Mouse (Mus musculus) kidney, postnatal 14 days (tissue): ENCODE data around the gene Msrb1.
"Not testable (repeated sequence)": the region's sequence is repeated elsewhere in the genome, so short reads cannot be mapped to it uniquely, and the experiment has no call there.

Source experiments
- DNase-seq: peaks from one replicate; pipeline ENCODE4 v3.0.0; 2022; ENCODE audit warnings: mixed read lengths

The Msrb1 gene

DNA sequence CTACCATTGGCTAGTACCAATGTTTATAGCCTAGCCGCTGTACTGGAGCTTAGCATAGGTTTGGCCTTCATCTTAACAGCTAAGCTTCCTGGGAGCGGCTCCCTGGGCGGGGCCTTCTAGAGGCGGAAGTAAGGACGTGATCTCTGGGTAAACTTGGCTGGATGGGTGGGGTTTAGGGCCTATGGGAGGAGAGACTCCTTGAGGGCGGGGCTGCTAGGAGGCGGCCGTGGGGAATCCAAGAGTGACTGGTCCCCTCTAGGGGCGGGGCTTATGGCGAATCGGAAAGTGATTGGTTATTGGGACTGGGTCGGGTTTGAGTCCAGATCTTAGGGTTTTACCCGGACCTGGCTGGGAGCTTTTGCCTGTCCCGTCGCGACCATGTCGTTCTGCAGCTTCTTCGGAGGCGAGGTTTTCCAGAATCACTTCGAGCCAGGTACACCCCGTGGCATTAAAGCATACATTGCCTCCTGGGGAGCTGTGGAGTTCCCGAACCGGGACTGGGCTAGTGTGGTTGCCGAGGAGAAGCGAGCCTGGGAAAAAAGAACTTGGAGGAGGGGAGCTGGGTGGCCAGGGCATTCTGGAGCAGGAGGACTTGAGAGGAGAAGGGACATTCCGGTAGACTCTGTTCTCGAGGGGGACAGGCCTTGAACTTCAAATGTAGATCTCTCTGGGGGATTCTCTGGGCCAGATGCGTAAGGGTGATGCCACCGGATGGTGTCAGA is at the start of gene Msrb1:
Gene Msrb1 (plus strand): TSS at position 313 of the 722 bp plus-strand sequence.
- peak; percentile 98 for DNase-seq

DNA sequence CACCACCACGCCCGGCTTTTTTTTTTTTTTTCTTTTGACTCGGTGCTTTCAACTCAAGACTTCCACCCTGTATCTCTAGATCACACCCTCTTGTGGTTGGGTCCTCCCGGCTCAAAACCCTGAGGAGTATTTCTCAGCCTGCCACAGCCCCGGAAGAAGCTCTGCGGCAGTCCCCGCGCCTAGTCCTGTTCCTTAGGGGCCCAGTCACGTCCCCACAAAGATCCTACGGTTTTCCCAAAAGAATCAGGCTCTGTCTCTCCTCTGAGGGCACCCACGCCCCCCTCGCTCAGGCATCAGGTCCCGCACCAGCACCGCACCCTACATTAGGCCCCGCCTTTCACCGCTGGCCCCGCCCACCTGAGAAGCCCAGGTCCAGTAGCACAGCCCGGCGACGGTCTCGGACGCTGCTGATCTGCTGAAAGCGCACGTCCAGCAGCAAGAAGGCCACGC is 49.3 kb upstream of the Msrb1 start:
- DNase-seq: peak; percentile 72

DNA sequence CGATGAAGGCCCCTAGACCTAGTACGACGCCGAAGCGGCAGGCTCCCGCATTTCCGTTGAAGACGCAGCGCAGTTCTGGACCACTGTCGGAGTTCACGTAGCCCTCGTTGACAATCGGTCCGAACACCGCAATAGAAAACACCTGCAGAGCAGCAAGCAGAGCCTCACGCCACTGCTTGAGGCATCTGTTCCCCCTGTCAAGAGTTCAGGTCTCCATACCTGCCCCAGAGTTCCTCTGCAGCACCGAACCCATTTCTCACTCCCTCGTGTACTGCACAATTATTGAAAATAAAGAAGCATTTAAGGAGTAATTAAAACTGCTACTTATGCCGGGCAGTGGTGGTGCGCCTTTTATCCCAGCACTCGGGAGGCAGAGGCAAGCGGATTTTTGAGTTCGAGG is 48.8 kb upstream of the Msrb1 start:
- no peak for DNase-seq

DNA sequence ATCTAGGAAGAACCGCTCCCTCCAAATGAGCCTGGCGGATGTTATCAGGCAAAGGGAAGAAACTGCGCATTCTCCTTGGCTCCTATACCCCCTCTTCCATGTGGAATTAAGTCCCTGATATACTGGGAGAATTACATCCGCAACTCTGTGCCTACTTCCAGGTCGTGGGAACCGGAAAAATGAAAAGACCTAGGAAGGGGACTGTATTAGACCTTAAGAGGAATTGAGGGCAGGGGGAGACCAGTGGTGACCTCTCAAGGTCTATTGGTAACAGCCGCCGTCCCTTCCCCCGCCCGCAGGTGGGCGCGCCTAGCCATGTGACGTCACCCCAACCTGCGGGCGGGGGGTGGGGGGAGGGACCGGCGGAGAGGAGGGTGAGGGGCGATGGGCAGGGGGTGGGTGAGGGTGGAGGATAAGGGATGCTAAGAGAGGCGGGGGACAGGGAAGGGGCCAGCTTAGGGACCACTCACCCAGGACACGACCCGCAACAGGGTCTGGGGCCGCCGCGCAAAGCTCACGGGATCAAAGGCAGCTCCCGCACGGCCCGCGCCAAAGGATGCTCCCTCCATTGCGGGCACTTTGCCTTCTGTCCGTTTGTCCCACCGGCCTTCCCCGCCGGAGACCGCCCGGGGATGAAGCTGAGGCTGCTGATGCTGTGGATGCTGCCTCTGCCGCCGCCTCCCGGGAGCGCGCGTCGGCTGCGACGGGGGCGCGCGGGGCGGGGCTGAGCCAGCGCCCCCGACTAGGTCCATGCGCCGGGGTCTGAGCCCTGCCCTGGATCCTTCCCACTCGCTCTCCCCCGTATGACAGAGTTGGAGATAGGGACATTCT is 47.0 kb upstream of the Msrb1 start, which contains the start of gene Syngr3:
Gene Syngr3 (minus strand): TSS at position 705 of the 831 bp plus-strand sequence.
- no peak for DNase-seq

DNA sequence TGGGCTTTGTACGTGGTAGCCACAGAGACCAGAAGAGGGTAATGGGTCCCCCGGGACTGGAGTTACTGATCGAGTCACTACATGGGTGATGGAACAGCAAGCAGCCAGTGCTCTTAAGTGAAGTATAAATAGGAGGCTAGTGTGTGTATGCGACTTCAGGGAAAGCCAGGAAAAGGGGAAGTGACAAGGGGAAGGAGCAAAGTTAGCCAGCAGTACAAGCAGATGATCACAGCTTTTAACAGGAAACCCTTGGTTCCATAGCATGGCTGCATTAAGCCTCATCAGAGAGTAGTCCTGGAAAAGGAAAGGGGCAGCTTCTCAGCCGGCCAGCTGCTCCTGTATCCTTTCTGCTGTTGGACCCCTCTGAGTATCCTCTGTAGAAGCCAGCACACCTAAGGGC is 44.1 kb upstream of the Msrb1 start:
- no peak for DNase-seq

DNA sequence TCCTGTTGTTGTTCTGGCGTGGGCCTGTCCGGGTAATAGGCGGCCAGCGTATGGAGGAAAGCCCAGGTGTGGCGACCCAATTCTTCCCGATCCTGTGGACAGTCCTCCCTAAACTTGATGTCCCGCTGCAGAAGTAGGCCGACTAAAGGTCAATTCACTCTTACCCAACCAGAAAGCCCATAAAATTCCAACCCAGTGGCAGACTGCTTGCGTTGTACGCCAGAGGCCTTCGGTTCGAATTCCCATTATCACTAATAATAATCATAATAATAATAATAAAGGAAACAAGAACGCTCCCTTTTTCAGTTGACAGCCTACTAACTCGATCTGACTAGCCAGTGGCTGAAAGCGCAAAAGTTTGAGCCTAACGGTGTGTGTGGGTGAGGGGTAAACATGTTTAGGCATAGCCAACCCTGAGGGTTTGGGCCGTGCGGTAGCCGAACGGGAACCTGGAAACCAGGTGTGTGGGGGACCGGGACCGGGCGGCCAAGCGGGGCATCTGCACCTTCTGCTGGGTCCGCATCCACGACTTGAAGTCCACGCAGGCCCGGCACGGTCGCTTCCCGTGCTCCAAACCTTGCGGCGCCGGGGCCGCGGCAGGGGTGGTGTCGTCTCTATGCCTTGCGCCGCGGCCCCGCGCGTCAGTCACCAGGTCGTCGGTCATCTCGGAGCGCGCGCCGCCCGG is 41.0 kb upstream of the Msrb1 start:
- no peak for DNase-seq

DNA sequence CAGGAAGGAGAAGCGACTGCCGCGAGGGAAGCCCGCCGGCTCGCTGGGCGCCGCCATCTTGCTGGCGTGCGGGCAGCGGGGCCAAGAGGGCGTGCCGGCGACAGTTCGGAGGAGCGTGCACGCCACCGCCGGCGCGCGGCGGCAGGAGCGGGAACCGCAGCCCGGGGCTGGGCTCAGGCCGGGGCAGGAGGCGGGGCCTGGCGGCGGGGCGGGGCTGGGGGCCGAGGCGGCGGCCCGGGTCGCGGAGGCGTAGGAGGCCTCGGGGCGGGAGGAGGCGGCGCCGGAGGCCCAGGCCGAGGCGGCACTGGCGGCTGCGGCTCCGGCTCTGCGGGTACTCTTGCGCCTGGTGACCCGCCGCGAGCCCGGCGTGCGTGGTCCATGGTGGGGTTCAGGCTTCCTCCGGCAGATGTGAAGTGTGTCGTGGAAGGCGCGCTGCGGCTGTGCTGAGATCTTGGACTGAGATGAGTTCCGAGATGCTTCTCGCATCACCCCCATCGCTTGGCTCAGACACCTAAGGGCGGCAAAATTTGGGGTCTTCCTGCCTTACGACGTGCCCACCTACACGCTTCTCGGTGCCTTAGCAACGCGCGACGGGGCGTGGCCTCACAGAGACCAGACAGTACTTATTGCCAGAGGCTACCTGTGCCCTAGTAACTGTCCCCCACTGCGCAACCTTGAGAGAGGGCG is 40.3 kb upstream of the Msrb1 start, which contains the start of the genes Gfer and Noxo1:
Gene Gfer (minus strand): TSS at position 146 of the 687 bp plus-strand sequence.
Gene Noxo1 (plus strand): TSS at position 224 of the 687 bp plus-strand sequence.
- DNase-seq: peak; percentile 94

DNA sequence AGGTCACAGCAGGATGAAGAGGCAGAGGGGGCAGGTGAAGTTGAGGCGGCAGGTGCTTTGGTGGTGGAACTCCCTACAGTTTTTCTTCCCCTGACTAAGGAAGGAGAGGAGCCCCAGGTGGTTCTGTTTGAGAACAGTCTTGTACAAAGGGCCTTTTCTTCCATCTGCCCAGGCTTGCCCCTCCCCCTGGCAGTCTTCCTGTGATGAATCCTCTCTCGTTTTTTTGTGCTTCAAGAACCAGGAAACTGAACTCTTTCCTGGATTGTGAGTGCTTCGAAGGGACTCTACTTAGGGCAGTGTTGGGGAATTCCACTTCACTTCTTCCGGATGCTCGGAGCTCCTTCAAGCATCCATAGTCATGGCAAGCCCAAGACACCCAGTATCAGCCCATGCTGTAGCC is 38.5 kb upstream of the Msrb1 start:
- DNase-seq: no peak

DNA sequence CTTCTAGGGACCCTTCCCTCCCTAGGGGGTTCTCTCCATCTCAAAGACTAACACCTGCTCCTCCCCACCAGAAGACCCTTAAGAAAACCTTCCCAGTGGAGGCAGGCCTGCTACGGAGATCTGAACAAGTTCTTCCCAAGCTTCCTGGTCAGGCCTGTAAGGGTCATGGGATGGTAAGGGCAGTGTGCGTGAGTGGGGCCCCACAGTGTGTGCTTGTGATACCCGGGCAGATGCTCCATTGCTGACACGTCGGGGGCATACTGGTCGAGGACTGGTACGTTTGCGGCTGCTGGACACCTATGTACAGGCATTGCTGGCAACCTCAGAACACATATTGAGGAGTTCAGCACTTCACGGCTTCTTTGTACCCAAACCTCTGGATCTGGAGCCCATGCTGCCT is 37.7 kb upstream of the Msrb1 start:
- no peak for DNase-seq

DNA sequence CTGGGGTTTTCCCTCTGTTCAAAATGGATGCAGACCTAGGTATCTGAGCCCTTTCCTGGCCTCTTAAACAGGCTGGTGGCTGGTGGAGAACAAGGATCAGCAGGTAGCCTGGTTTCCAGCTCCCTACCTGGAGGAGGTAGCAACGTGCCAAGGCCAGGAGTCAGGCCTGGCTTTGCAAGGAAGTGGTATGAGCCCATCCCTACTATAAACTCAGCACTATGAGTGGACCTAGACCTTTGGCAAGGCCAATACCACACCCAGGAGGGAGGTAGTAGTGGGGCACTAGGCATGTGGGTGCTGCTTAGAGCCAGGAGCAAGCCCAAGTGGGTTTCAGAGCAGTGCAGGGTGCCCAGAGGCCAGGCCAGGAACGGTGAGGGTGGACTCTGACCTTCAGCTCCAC is 37.0 kb upstream of the Msrb1 start:
- no peak for DNase-seq

DNA sequence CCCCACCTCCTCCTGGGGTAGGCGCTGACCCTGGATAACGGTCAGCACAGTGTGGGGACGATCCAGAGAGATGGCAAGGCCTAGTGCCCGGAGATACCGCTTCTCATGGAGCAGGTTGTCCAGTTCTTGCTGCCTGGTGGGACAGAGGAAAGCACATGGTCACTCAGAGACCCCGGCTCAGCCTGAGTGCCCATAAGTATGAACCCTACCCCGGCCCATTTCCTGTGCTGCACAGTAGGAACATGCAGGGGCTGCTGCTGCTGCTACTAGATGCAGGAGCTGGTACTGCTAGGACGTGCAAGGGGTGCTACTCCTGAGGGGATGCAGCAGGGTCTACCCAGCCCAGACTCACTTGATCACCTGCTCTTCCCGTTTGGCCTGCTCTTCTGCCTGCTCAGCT is 35.2 kb upstream of the Msrb1 start:
- no peak for DNase-seq

DNA sequence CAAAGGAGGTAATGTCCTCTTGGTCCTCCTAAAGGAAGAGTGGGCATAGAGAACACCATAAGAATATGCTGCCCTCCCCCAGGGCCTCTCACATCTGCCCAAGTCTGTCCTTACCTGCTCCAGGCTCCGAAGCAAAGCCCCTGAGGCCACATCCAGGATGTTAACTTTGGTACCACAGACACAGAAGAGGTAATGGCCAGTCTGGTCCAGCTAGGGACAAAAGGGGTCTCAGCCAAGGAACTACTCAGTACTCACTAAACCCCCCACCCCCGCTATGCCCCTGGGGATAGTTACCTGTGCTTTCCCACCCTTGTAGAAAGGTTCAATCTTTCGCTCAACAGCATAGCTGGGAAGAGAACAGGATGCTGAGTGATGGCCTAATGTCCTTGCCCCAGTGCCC is 30.6 kb upstream of the Msrb1 start:
- no peak for DNase-seq

DNA sequence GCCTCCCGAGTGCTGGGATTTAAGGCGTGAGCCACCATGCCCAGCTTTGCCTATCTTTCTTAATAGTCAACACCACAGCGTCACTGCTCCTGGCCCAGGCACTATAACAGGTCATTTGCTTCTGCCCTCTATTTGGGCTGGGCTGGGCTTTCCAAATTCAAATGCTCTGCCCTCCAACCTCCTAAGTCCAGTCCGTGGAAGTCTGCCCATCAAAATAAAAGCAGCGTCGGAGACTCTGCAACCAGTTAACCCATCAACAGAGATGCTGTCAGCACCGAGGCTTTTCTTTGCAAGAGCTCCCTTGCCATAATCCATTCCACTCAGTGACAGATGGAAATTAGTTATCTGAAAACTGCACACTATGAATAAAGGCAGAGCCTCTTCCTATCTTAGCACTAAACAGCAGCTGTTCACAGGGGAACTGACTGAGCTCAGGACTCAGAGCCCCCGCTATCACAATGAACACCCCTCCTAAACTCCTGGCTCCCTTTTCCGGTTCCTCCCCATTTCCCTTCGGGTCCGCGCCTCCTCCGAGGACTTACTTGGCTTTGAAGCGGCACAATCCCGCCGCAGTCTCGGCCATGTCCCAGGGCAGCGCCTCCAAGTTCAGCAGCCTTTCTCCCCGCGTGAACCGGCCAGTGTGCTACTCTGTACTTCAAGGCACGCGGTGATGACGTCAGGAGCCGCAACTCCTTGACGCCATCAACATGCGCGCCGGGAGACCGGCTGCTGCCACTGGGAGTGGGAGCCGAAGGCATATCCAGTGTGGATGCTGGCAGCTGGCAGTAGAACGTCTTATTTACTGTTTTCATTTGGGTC is 29.3 kb upstream of the Msrb1 start, which contains the start of gene Tbl3:
Gene Tbl3 (minus strand): TSS at position 679 of the 819 bp plus-strand sequence.
- DNase-seq: peak; percentile 96

DNA sequence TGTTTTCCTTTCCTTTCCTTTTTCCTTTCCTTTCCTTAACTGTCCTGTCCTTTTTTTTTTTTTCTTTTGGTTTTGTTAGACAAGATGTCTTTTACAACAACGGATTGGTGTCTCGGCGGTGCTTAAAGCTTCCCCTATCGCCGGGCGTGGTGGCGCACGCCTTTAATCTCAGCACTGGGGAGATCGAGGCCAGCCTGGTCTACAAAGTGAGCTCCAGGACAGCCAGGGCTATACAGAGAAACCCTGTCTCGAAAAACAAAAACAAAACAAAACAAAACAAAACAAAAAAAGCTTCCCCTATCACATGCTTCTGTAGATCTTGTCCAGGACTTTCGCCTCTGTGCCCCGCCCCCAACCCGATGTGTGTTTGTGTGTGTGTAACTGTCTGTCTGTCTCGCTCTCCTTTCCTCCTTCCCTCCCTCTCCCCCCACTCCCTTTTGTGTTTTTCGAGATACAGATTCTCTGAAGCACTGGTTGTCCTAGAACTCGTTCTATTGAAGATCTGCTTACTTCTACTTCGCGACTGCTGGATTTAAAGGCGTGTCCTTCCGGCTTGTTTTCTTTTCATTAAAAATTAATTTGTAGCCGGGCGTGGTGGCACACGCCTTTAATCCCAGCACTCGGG is 28.5 kb upstream of the Msrb1 start:
- DNase-seq: no peak

DNA sequence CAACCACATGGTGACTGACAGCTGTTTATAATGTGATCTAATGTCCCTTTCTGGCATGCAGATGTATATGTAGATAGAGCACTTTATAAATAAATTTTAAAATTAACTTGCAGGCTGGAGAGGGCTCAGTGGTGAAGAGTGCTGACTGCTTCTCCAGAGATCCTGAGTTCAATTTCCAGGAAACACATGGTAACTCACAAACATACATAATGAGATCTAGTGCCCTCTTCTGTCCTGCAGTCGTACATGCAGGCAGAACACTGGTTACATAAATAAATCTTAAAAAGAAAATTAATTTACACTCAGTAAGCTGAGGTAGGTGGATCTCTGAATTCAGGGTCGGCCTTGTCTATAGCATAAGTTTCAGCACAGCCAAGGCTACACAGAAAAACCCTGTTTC is 27.8 kb upstream of the Msrb1 start:
- no peak for DNase-seq

DNA sequence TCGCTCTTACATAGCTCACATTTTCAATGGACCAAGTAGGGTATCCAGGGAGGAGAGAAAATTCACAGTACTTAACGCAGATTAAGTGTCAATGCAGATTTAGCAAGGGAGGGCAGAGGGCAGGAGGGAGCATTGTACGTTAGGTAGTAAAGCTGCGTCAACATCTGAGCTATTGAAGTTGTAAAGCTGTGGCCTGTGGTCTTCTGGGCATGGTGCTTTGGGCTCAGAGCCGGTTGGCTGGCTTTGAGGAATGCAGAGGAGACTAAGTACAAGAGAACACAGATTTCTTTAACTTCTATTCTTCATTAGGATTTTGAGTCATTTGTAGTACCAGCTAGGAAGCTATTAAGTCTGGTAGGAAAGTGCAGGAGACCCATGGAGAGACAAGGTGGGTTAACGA is 20.9 kb upstream of the Msrb1 start:
- no peak for DNase-seq

DNA sequence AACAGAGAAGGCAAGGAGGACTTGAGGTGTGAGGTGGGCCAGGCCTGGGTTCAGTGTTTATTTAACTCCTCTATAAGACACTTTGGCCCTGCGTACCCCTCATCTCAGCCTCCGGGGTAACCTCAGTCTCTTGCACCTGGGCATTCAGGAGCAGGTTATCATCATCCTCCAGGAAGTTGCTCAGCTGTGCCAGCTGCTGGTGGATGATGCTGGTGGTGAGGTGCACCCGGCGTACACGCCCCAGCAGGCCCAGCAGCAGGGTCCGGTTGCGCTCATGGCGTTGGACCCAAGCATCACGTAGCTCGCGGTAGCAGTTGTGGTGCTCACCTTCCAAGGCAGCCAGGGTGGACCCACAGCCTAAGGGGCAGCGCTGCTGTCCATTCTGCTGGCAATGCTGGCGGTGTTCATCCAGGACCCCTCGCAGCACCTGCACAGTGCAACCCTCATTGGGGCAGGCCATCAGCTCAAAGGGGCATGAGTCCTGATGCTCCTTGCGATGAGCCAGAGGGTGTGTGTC is 20.2 kb upstream of the Msrb1 start:
- DNase-seq: no peak

DNA sequence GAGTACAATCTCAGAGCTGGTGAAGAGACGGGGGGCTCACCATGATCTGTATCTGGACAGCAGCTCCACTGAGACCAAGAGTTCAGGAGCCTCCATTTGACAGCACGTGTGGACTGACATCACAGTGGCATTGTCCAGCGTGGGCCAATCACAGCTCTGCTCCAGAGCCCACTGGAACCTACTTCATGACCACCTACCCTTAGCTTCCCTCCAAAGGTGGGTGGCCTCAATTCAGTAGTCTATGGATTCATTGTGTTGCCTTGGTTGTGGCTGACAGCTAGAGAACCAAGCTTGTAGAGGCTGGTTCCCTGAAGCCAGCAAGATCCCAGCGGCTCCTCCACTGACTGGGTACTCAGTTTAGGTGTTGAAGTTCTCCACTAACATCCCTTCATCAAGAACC is 18.5 kb upstream of the Msrb1 start, which contains the start of the genes Rnf151 and Rps2:
Gene Rnf151 (minus strand): TSS at position 121 of the 400 bp plus-strand sequence.
Gene Rps2 (plus strand): TSS at position 174 of the 400 bp plus-strand sequence.
- no peak for DNase-seq

DNA sequence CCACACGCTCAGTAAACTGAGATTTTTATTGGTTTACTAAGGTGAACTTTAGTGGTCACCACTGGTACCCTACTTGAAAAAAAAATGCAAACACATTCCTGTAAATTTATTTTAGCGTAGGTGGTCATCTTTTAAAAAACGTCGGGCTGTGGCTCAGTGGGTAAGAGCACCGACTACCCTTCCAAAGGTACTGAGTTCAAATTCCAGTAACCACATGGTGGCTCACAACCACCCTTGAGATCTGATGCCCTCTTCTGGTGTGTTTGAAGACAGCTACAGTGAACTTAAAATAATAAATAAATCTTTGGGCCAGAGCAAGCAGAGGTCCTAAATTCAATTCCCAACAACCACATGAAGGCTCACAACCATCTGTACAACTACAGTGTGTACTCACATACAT is 17.5 kb upstream of the Msrb1 start:
- DNase-seq: not testable (repeated sequence)

DNA sequence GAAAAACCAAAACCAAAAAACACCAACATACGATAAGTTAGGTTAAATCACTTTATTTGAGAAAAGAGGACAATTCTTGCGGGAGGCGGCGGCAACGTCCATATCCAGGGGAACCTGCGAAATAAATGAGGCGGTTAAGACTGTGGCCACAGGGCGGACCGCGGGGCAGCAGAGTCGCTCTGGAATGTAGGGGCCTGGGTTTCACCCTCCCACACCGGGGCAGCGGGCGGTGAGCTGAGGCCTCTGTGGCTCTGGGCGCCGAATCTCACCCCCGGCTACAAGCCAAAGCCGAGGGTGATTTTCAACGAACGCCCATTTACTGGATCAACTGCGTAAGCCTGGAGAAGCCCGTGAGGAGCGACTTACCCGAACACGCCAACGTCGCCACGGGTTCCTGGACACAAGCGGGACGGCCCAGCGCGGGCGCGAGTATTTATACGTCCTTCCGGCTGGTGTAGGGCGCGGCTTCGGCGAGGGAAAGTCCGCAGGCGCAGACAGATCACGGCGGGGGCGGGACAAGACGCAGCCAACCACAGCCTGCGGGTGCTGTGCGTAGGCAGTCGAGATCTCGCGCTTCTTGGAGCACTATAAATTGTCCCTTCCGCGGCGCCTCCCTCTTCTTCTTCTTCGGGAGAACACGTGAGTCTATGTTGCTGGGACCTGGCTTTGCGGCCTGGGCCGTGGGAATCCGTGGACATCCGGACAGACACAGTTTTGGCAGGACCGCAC is 16.8 kb upstream of the Msrb1 start:
- DNase-seq: peak; percentile 99
